Mouse (Mus musculus) G1E-ER4 (cell line): ENCODE results near the gene H3f3b. TPM values are rescaled to one million over a fixed set of nuclear protein-coding genes. Genes with fewer than 3 reads are reported as not detected.

Experiments used
- GATA1 ChIP-seq: IDR thresholded peaks from one replicate; pipeline ENCODE4 v1.8.0; 2012; ENCODE audit warnings: low read length, inconsistent platforms
- polyA plus RNA-seq: library from polyadenylated mRNA; stranded (reverse); fragments of >175 nt; gene quantifications from 2 replicates; pipeline ENCODE4 v1.2.3, GENCODE M21; 2012

Gene H3f3b
- polyA plus RNA-seq, result 312 and 429 TPM in 2 replicates

- no peak for TF ChIP-seq GATA1
These were observed at the start of gene H3f3b for GRCm38 (mm10) chr11:116027756-116028155. TSS of gene H3f3b (minus strand) at chr11:116027962.

GRCm38 (mm10) chr11:116076836-116077235 is 49.1 kb upstream of the H3f3b start:
- TF ChIP-seq GATA1, result peak; percentile 2

DNA sequence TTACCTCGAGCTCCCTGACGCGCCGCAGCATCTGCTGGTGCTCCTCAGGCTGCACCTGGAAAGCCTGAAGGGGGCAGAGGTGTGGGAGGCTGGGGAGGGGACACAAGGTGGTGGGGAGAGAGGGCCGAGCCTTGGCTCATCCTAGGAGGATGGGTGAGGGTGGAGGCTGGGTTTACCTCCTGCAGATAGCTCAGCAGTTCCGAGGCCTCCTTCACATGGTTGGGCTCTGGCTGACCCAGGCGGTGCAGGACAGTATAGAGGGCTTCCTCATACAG is 48.4 kb upstream of the H3f3b start:
- TF ChIP-seq GATA1, result no peak

GRCm38 (mm10) chr11:116075539-116076265 is 47.9 kb upstream of the H3f3b start:
- TF ChIP-seq GATA1, result peak; percentile 11

GRCm38 (mm10) chr11:116074436-116074991 is 46.8 kb upstream of the H3f3b start:
- no peak for TF ChIP-seq GATA1

DNA sequence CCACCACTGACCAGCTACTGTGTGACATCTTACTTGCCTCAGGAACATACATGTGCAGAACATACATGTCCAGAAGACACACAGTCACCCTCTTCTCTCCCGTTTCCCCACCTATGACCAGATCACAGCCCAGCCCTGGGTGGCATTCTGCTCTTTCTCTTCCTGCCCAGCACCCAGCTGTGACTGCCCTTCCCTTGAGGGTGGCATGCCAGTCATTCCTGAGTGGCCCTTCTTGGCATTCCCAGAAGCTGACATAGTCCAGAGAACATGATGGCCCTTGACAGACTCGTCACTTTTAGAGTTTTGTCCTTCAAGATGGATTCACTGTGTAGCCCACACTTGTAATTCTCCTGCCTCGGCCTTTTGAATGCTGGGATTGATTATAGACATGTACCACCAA is 44.8 kb upstream of the H3f3b start:
- no peak for TF ChIP-seq GATA1

- TF ChIP-seq GATA1, result no peak
These were observed 43.7 kb upstream of the H3f3b start for GRCm38 (mm10) chr11:116071510-116071909.

DNA sequence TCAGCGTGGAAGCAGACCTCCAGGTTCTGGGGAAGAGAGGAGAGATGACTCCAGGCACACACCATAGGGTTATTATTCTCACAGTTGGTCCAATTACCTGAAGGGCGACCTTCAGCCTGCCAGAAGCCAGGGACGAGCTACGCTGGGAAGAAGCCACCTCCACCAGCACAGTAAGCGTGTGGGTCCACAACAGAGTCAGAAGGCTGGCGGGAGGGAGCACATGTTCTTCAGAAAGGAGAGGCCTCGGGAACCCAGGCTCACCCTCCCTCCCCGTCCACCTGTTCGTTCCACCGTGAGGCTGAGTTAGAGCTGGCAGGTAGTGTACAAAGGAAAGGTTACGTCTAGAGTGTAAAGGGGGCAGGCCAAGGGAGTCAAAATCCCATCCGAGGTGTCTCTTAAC is 37.6 kb upstream of the H3f3b start:
- TF ChIP-seq GATA1, result no peak

DNA sequence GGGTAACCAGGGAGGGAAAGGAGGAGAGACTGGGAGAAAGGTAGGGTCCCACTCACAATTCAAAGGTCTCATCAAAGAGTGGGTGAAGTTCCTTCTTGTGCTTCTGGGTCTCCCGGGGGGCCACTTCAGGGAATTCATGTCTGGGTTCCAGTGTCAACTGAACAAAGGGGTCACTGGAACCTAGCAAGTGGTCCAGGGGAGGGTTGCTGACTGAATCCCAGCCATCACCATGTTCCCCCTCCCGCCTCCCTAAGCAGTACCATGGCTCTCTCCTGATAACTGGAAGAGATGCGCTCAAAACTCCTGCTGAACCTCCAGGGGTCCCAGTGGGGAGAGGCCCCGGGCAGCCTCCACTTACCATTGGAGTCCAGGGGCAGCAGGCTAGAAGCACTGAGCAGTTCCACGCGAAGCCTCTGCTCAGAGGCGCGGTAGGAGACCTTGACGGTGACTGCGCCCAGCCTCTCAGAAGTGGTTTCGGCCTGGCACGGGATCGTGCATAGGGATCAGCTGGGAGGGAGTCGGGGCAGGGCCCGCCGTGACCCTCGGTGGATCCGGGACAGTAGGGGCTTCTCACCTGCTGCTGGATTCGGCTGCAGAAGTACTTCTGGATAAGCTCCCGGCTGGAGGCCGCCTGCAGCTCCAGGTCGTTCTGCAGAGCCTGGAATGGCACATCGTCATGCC is 36.6 kb upstream of the H3f3b start:
- TF ChIP-seq GATA1, result no peak

DNA sequence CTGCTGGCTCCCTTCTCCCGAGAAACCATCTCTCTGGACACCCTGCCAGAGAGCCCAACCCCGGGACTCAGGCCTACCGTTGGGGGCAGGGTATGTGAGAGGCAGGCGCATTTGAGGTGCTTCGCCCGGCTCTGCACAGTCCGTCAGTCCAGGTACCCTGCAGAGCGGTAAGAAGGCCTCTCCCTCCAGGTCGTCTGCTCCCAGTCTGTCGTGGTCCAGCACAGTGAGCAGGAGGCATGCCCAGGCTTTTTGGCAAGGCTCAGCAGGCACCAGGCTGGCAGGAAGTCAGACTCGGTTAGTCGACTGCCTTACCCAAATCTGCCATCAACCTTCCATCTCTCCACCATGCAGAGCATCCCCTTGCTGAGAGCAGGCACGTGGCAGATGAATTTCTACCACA is 35.8 kb upstream of the H3f3b start:
- TF ChIP-seq GATA1, result no peak

GRCm38 (mm10) chr11:116062521-116062920 is 34.8 kb upstream of the H3f3b start:
- no peak for TF ChIP-seq GATA1

DNA sequence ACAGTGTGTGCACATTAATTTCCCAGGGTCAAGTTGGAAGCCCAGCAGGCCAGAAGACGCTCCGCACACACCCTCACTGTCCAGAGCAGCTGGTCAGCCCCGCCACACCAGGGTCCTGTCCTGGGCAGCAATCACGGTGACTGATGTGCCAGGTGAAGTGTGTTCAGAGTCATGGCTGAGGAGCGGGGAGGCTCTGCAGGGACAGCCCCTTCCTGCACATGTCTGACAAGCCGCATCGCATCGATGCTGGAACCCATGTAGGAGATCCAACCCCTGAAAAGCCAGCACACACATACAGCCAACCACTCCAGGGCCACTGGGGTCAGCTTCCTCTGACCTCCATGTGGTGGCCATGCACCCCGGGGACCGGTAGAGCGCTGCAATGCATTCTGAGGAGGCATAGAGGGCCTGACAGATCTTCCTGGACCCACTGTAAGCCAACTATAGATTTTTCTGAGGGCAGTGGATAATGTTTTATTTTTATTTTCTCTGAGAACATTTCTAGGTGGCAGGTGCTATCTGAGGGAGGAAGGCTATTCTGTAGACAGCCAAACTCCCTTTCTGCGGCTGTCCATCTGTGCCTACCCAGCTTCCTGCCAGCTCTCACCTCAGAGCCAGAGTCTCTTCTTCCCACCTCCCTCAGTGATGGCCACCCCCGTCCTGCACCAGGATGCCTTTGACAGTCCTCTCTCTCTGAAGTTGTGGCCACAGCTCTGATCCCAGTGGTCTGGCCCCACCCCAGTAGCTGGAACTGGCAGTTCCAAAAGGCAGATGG is 34.1 kb upstream of the H3f3b start:
- no peak for TF ChIP-seq GATA1

DNA sequence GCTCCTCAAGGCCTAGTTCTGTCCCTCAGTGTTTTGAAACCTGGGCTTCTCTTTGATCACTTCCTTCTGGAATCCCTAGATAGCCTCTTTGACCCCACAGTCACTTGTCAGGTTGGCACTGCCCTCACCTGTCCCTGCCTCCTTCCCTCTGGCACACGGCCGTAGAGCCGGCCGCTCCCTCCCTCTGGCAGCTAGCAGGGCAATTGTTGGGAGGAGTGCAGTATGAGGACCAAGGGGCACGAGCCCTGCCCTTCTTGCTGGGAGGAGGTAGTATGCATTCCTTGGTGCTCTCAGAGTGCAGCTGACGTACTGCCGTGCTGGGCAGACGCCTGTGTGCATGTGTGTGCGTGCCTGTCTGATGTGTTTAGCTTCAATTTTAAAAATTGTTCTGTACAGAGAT is 32.8 kb upstream of the H3f3b start:
- no peak for TF ChIP-seq GATA1

- no peak for TF ChIP-seq GATA1
These were observed 31.9 kb upstream of the H3f3b start for GRCm38 (mm10) chr11:116059691-116060025.

DNA sequence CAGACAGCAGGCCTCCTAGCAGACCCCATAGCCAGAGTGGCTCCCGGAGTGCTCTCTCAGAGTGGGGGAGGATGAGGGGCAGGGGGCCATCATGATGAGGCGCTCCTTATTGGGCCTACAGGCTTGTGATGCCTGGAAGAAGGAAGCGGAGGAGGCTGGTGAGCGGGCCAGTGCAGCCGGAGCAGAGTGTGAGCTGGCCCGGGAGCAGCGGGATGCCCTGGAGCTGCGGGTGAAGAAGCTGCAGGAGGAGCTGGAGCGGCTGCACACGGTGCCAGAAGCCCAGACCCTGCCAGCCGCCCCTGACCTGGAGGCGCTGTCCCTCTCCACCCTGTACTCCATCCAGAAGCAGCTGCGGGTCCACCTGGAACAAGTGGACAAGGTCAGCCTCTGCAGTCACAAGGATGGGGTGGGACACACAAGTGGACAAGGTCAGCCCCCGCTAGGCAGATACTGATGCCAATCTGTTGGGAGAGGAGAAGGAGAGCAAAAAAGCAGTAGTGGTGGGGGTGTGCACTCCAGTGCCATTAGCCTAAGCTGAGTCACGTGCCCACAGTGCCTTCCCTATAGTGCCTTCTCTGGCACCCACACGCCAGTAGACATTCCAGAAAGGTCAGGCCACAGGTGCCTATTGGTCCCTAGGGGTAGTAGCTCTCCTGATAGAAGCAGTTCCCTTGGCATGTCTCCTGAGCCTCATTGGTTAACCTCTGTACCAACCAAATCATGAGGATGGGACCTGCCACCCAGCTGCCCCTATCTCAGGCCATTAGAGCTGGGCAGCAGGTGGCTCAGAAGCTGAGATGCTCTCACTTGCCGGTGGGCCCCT is 31.3 kb upstream of the H3f3b start:
- no peak for TF ChIP-seq GATA1
